Mouse (Mus musculus) kidney, adult 2 months (tissue): ENCODE results near the gene Maats1.

ENCODE experiments used
- CTCF ChIP-seq: fragments of 200-500 bp; conservative IDR thresholded peaks from 2 replicates; pipeline ENCODE4 v1.5.1; 2011; ENCODE audit warnings: low read depth, mild to moderate bottlenecking, control low read depth, low read length, moderate library complexity, mixed read lengths; ENCODE audit not compliant: insufficient read depth, insufficient read length
- POLR2A ChIP-seq: fragments of 200-500 bp; IDR thresholded peaks from one replicate; pipeline ENCODE4 v1.6.1; 2011; ENCODE audit warnings: low read depth, low read length, control low read depth

GRCm38 (mm10) chr16:38379493-38379892, 37.5 kb upstream of the Maats1 start:
- TF ChIP-seq POLR2A (no peak), CTCF (no peak)
